Mouse (Mus musculus) common myeloid progenitor, adult 5-6 weeks (primary cell): ENCODE data around the gene Tbata. TPM values are rescaled to one million over a fixed set of nuclear protein-coding genes. Genes with fewer than 3 reads are reported as not detected.

Experiments
- total RNA-seq: library from RNA; stranded (forward); fragments of 200-1000, 187-1606 nt; gene quantifications from 2 replicates; pipeline ENCODE4 v1.2.3, GENCODE M21; 2017

The Tbata gene
- total RNA-seq, 1 experiment from 2014 or later, result not detected

Other genes starting within 250 kb of the Tbata start
- gene Pcbd1, start 82.6 kb upstream of the Tbata start, total RNA-seq, result 2.4 and 3.5 TPM in 2 replicates
- gene Sgpl1, start 24.3 kb upstream of the Tbata start, total RNA-seq, result 26.1 and 42.9 TPM in 2 replicates
- gene Adamts14, start 101.5 kb downstream of the Tbata start, total RNA-seq, result 0.14 TPM in 1 of 2 replicates, not detected in the other
- not detected in 2 replicates for gene Prf1, start 125.9 kb downstream of the Tbata start, total RNA-seq
- gene Pald1, start 211.6 kb downstream of the Tbata start, total RNA-seq, result 0.09 TPM in 1 of 2 replicates, not detected in the other
- gene Nodal, start 246.0 kb downstream of the Tbata start, total RNA-seq, result not detected in 2 replicates